Mouse (Mus musculus): ENCODE measurements around the gene Olfr303.

The Olfr303 gene

GRCm38 (mm10) chr7:86397689-86398088 lies at the start of gene Olfr303:
Gene Olfr303 (minus strand): TSS chr7:86397789.
- no peak for DNase-seq (ENCODE audit: low read depth, low spot score)

DNA sequence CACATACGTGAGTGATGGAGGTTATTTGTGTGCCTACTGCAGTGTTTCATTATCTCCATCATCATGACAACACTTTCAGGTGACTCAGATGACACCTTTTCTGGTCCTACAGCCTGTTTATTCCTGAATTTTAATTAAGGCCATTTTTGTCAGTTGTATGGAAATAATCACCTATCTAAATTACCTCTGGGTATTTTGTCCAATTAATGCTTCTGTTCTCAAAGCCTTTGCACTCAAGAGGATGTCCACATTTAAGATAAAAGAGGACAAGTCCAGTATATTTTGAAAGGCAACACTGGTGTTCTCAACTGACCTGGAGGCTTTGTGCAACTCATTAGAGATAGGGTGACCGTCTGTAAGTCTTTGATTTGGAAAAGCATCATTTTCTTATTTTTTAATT lies 6.0 kb upstream of the Olfr303 start, which contains the start of gene Olfr301:
Gene Olfr301 (plus strand): TSS at position 301 of the 400 bp plus-strand sequence.
- no peak for DNase-seq (ENCODE audit: low read depth, low spot score)

GRCm38 (mm10) chr7:86386558-86386957 lies 11.0 kb downstream of the Olfr303 start, which contains the start of gene Olfr304:
Gene Olfr304 (minus strand): TSS chr7:86386658.
- DNase-seq (ENCODE audit: low read depth, low spot score), result no peak

- peak; percentile 57 for DNase-seq (ENCODE audit: low read depth, low spot score)
Measured at GRCm38 (mm10) chr7:86385769-86386168, 11.8 kb downstream of the Olfr303 start.

GRCm38 (mm10) chr7:86366828-86367227 lies 30.8 kb downstream of the Olfr303 start, which contains the start of gene Olfr305:
Gene Olfr305 (minus strand): TSS chr7:86366928.
- DNase-seq (ENCODE audit: low read depth, low spot score), result no peak

GRCm38 (mm10) chr7:86346296-86346695 lies 51.3 kb downstream of the Olfr303 start:
- peak; percentile 72 for DNase-seq (ENCODE audit: low read depth, low spot score)

DNA sequence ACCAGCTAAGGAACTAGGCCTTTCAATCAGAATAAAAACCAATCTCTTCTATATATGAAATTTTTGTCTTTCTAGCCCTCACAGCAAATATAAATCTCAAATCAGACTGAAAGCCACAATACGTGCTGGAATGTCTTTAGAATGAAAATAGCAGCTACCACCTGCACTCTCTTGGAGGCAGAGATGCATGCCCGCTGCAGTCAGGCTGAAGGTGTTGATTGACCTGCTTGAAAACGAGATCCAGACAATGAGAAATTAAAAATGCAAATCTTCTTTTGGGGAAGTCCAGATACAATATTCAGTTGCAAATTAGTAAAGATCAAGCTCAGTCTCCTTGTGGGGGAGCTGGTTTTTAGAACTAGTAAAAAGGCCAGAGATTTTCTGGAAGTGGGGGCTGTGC lies 53.3 kb downstream of the Olfr303 start:
- no peak for DNase-seq (ENCODE audit: low read depth, low spot score)

DNA sequence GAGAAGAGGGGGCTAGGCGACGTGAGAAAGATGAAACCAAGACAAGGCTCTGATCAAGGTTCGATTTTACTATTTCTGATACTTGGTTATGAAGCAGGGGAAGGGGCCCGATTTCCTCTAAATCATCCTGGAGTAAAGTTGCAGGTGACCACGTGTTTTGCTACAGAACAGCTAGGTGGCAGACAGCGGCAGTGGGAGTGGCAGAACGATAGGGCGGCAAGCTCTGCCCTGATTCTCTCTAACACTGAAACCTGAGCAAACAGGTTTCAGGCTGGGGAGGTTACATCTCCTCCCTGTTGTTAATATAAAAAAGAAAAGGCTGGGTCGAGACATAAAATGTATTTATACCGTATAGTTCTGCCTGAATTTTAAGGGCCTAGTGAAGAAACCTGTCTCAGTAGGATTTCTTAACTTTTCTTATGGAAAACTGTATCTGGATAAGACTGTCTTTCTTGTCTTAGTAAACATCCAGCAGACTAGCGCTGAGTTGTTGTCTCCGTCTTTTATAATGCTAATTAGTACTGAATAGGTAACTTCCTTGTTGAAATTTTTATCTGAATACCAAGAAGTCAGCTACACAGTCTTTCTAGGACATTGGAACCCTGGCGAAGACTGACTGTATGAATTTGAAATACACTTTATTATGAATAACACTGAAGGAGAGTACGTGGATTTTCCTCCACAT lies 54.6 kb downstream of the Olfr303 start:
- DNase-seq (ENCODE audit: low read depth, low spot score), result peak; percentile 75
